Mouse (Mus musculus) cerebellum, postnatal 10 days (tissue): ENCODE results near the gene Kif3b.
"Not testable (repeated sequence)": the region's sequence is repeated elsewhere in the genome, so short reads cannot be mapped to it uniquely, and the experiment has no call there.

Source experiments
- DNase-seq, 2 experiments: peaks; one replicate each; pipeline ENCODE4 v3.0.0; 2021; ENCODE audit warnings: mixed read lengths in 2 of 2

Kif3b gene

GRCm38 (mm10) chr2:153346221-153347182 is 55.3 kb downstream of the Kif3b start:
- peak; percentile 77 to 81 for DNase-seq

GRCm38 (mm10) chr2:153347183-153347781 is 56.1 kb downstream of the Kif3b start:
- no peak for DNase-seq

- no peak for DNase-seq
These were observed 57.1 kb downstream of the Kif3b start for GRCm38 (mm10) chr2:153348100-153348831.

GRCm38 (mm10) chr2:153350552-153351181 is 59.5 kb downstream of the Kif3b start:
- no peak for DNase-seq

GRCm38 (mm10) chr2:153354648-153355047 is 63.4 kb downstream of the Kif3b start:
- no peak for DNase-seq

GRCm38 (mm10) chr2:153356784-153357183 is 65.6 kb downstream of the Kif3b start:
- DNase-seq, result no peak

- DNase-seq, result no peak
These were observed 70.0 kb downstream of the Kif3b start for GRCm38 (mm10) chr2:153361101-153361710.

GRCm38 (mm10) chr2:153364531-153364930 is 73.3 kb downstream of the Kif3b start:
- not testable (repeated sequence) for DNase-seq

GRCm38 (mm10) chr2:153370871-153371270 is 79.7 kb downstream of the Kif3b start:
- DNase-seq, result no peak

GRCm38 (mm10) chr2:153375380-153375779 is 84.2 kb downstream of the Kif3b start:
- DNase-seq, result no peak

- DNase-seq, result no peak
These were observed 89.3 kb downstream of the Kif3b start for GRCm38 (mm10) chr2:153380479-153380878.
